Mouse (Mus musculus): ENCODE measurements around the gene Tmsb10. TPM values are rescaled to one million over a fixed set of nuclear protein-coding genes. Genes with fewer than 3 reads are reported as not detected.

Gene Tmsb10
- total RNA-seq, 2 experiments from 2014 or later, result 848 to 855 TPM

DNA sequence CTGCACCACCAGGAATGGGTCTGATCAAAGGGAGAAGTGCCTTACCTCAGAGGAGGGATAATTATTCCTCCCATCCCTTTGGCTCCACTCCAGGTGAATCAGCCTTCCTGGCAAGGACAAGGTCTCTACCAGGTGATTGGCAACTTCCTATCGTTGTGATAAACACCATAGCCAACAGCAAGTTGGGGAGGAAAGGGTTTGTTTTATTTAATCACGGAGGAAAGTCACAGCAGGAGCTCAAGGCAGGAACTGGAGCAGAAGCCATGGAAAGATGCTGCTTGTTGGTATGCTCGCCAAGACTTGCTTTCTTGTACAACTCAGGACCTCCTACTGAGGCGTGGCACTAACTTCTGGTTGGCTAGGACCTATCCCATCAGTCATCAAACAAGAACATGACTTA is 47.3 kb downstream of the Tmsb10 start:
- no peak for DNase-seq

Other genes starting within 250 kb of the Tmsb10 start
- gene Tcf7l1, start 169.5 kb downstream of the Tmsb10 start, total RNA-seq (2021), result 10 to 100 TPM; 24.2 to 26.5 TPM
- gene Kcmf1, start 58.8 kb downstream of the Tmsb10 start, total RNA-seq (2021), result 10 to 100 TPM; 95.8 to 98.9 TPM

Measured in heart, postnatal 4 days (tissue).